Mouse (Mus musculus) heart, embryonic 12.5 days (tissue): ENCODE measurements around the gene Jmy. TPM values are rescaled to one million over a fixed set of nuclear protein-coding genes. Genes with fewer than 3 reads are reported as not detected.

ENCODE experiments used
- polyA plus RNA-seq: library from polyadenylated mRNA; unstranded; fragments of >200 nt; fragmentation: Nextera tagmentation; extraction: Ambion mirVana; gene quantifications from 2 replicates; pipeline ENCODE4 v1.2.1, GENCODE M21; 2016

Jmy gene
- polyA plus RNA-seq, 1 experiment from 2014 or later: 9.1 TPM

Other genes with a start within 250 kb of the Jmy start
- gene Homer1, start 200.2 kb downstream of the Jmy start, polyA plus RNA-seq: 23.5 and 27.7 TPM in 2 replicates
- 0.32 TPM in 1 of 2 replicates, not detected in the other for gene Bhmt, start 138.2 kb upstream of the Jmy start, polyA plus RNA-seq
- 0.19 and 0.31 TPM in 2 replicates for gene Bhmt2, start 174.5 kb upstream of the Jmy start, polyA plus RNA-seq
- gene Dmgdh, start 174.6 kb upstream of the Jmy start, polyA plus RNA-seq: 0.14 and 0.42 TPM in 2 replicates